Mouse (Mus musculus) hindbrain, embryonic 12.5 days (tissue): ENCODE measurements around the gene Phldb2. TPM values are rescaled to one million over a fixed set of nuclear protein-coding genes. Genes with fewer than 3 reads are reported as not detected.
A peak's percentile ranks its signal among the peaks of the same experiment; 100 is the strongest.

ENCODE experiments used
- ATAC-seq: fragments of 200-750 bp; cut with Nextera tagmentation; 2 replicates; pipeline ENCODE4 v1.8.0; 2017; ENCODE audit warnings: moderate TSS enrichment; ENCODE audit not compliant: low FRiP score
- H3K27ac ChIP-seq: fragments of 300-500 bp; sonication (generic); 2 replicates; pipeline ENCODE4 v1.5.1; 2016; ENCODE audit warnings: mild to moderate bottlenecking
- H3K27me3 ChIP-seq: fragments of 300-500 bp; sonication (generic); 2 replicates; pipeline ENCODE4 v1.6.1; 2016; ENCODE audit warnings: mild to moderate bottlenecking
- H3K36me3 ChIP-seq: fragments of 300-500 bp; sonication (generic); 2 replicates; pipeline ENCODE4 v1.6.1; 2016; ENCODE audit warnings: mild to moderate bottlenecking
- H3K4me1 ChIP-seq: fragments of 300-500 bp; sonication (generic); 2 replicates; pipeline ENCODE4 v1.6.1; 2016
- H3K4me2 ChIP-seq: fragments of 300-500 bp; sonication (generic); replicated peaks from 2 replicates; pipeline ENCODE4 v1.6.1; 2016; ENCODE audit warnings: mild to moderate bottlenecking
- H3K4me3 ChIP-seq: fragments of 300-500 bp; sonication (generic); 2 replicates; pipeline ENCODE4 v1.5.1; 2016; ENCODE audit warnings: mild to moderate bottlenecking
- H3K9ac ChIP-seq: fragments of 300-500 bp; sonication (generic); 2 replicates; pipeline ENCODE4 v1.6.1; 2016; ENCODE audit warnings: mild to moderate bottlenecking, moderate library complexity
- H3K9me3 ChIP-seq: fragments of 300-500 bp; sonication (generic); replicated peaks from 2 replicates; pipeline ENCODE4 v1.6.1; 2016; ENCODE audit warnings: mild to moderate bottlenecking
- WGBS: fragments of 180-500 bp; shearing (Covaris S2); methylation state at CpG from one replicate; pipeline ENCODE4 v1.1.7; 2016; 5-methylcytosine and 5-hydroxymethylcytosine counted together
- polyA plus RNA-seq: library from polyadenylated mRNA; unstranded; fragments of >200 nt; fragmentation: Nextera tagmentation; extraction: Ambion mirVana; gene quantifications from 2 replicates; pipeline ENCODE4 v1.2.1, GENCODE M21; 2016

The Phldb2 gene
- polyA plus RNA-seq, 1 experiment from 2014 or later = 34.5 TPM

- no peak overlapping the region for H3K27ac ChIP-seq
- 96% methylated on average over 5 of the region's 5 CpGs for WGBS
- H3K4me3 ChIP-seq = no peak overlapping the region
- peaks cover 5% of the 10 kb centered on the region; the same call in 1 of the 2 replicates for H3K36me3 ChIP-seq
- no peak overlapping the region for H3K9ac ChIP-seq
- ATAC-seq = no peak
- no peak overlapping the region for H3K4me2 ChIP-seq
- no peaks in the 10 kb centered on the region for H3K9me3 ChIP-seq
- H3K4me1 ChIP-seq = 0 out of 2 replicates have a peak, but pooled peaks cover 3% of the 10 kb centered on the region
- H3K27me3 ChIP-seq = no peaks in the 10 kb centered on the region
Measured at GRCm38 (mm10) chr16:45795188-45795693, 158.2 kb downstream of the Phldb2 start.

GRCm38 (mm10) chr16:45792781-45793180, 160.6 kb downstream of the Phldb2 start:
- Histone ChIP-seq H3K4me1 (0 out of 2 replicates have a peak, but pooled peaks cover 3% of the 10 kb centered on the region), H3K27me3 (no peaks in the 10 kb centered on the region), H3K36me3 (peaks cover 8% of the 10 kb centered on the region; the same call in 1 of the 2 replicates), H3K4me3 (no peak overlapping the region), H3K4me2 (no peak overlapping the region), H3K9me3 (no peaks in the 10 kb centered on the region), H3K27ac (no peak overlapping the region), H3K9ac (no peak overlapping the region)
- 85% methylated on average over 2 of the region's 2 CpGs for WGBS
- ATAC-seq = no peak

- Histone ChIP-seq H3K4me3 (no peak overlapping the region), H3K4me2 (no peak overlapping the region), H3K9me3 (no peaks in the 10 kb centered on the region), H3K9ac (no peak overlapping the region), H3K4me1 (no peaks in the 10 kb centered on the region), H3K27ac (no peak overlapping the region), H3K36me3 (peaks cover 8% of the 10 kb centered on the region; the same call in 1 of the 2 replicates), H3K27me3 (no peaks in the 10 kb centered on the region)
- 66% methylated on average over 5 of the region's 5 CpGs for WGBS
- no peak for ATAC-seq
Measured at GRCm38 (mm10) chr16:45791286-45791685, 162.1 kb downstream of the Phldb2 start.

- no peak overlapping the region for H3K4me3 ChIP-seq
- no peaks in the 10 kb centered on the region for H3K4me1 ChIP-seq
- H3K9ac ChIP-seq = no peak overlapping the region
- no peak overlapping the region for H3K4me2 ChIP-seq
- 85% methylated on average over 2 of the region's 2 CpGs for WGBS
- no peak overlapping the region for H3K27ac ChIP-seq
- no peak for ATAC-seq
- H3K27me3 ChIP-seq = no peaks in the 10 kb centered on the region
- peaks cover 8% of the 10 kb centered on the region; the same call in 1 of the 2 replicates for H3K36me3 ChIP-seq
- H3K9me3 ChIP-seq = no peaks in the 10 kb centered on the region
Measured at GRCm38 (mm10) chr16:45789311-45789710, 164.1 kb downstream of the Phldb2 start.

- H3K27me3 ChIP-seq = no peaks in the 10 kb centered on the region
- WGBS = 92% methylated on average over 6 of the region's 6 CpGs
Measured at GRCm38 (mm10) chr16:45787650-45788049, 165.7 kb downstream of the Phldb2 start.

GRCm38 (mm10) chr16:45786639-45787038, 166.8 kb downstream of the Phldb2 start:
- no peaks in the 10 kb centered on the region for H3K9me3 ChIP-seq
- H3K4me2 ChIP-seq = no peak overlapping the region
- H3K27ac ChIP-seq = no peak overlapping the region
- H3K4me3 ChIP-seq = no peak overlapping the region
- no peaks in the 10 kb centered on the region for H3K4me1 ChIP-seq
- 40% methylated on average over 8 of the region's 8 CpGs for WGBS
- no peak overlapping the region for H3K9ac ChIP-seq
- no peak for ATAC-seq
- H3K27me3 ChIP-seq = no peaks in the 10 kb centered on the region
- H3K36me3 ChIP-seq = peaks cover 6% of the 10 kb centered on the region; the same call in 1 of the 2 replicates

More at GRCm38 (mm10) chr16:45787650-45788049, 165.7 kb downstream of the Phldb2 start:
- no peak overlapping the region for H3K4me3 ChIP-seq
- no peak overlapping the region for H3K4me2 ChIP-seq
- peaks cover 7% of the 10 kb centered on the region; the same call in 1 of the 2 replicates for H3K36me3 ChIP-seq
- H3K4me1 ChIP-seq = no peaks in the 10 kb centered on the region
- ATAC-seq = no peak
- H3K9me3 ChIP-seq = no peaks in the 10 kb centered on the region
- no peak overlapping the region for H3K27ac ChIP-seq
- no peak overlapping the region for H3K9ac ChIP-seq

GRCm38 (mm10) chr16:45780001-45780400, 173.4 kb downstream of the Phldb2 start:
- no peak overlapping the region for H3K4me2 ChIP-seq
- no peaks in the 10 kb centered on the region for H3K27me3 ChIP-seq
- 77% methylated on average over 6 of the region's 6 CpGs for WGBS
- H3K36me3 ChIP-seq = peaks cover 37% of the 10 kb centered on the region
- no peak overlapping the region for H3K9ac ChIP-seq
- no peaks in the 10 kb centered on the region for H3K4me1 ChIP-seq
- no peak for ATAC-seq
- H3K27ac ChIP-seq = no peak overlapping the region
- H3K9me3 ChIP-seq = no peaks in the 10 kb centered on the region
- H3K4me3 ChIP-seq = no peak overlapping the region

- peaks cover 41% of the 10 kb centered on the region for H3K36me3 ChIP-seq
- ATAC-seq = no peak
- 86% methylated on average over 5 of the region's 5 CpGs for WGBS
- no peaks in the 10 kb centered on the region for H3K4me1 ChIP-seq
- no peaks in the 10 kb centered on the region for H3K9me3 ChIP-seq
- no peak overlapping the region for H3K9ac ChIP-seq
- H3K27ac ChIP-seq = no peak overlapping the region
- H3K27me3 ChIP-seq = no peaks in the 10 kb centered on the region
- no peak overlapping the region for H3K4me2 ChIP-seq
- no peak overlapping the region for H3K4me3 ChIP-seq
Measured at GRCm38 (mm10) chr16:45774813-45775212, 178.6 kb downstream of the Phldb2 start.

- Histone ChIP-seq H3K4me2 (no peak overlapping the region), H3K9ac (no peak overlapping the region), H3K9me3 (no peaks in the 10 kb centered on the region), H3K4me1 (no peaks in the 10 kb centered on the region), H3K4me3 (no peak overlapping the region), H3K27me3 (no peaks in the 10 kb centered on the region), H3K27ac (no peak overlapping the region), H3K36me3 (peaks cover 19% of the 10 kb centered on the region; the same call in 1 of the 2 replicates)
- no peak for ATAC-seq
- WGBS = 87% methylated on average over 6 of the region's 6 CpGs
Measured at GRCm38 (mm10) chr16:45770914-45771313, 182.5 kb downstream of the Phldb2 start.

- Histone ChIP-seq H3K27me3 (no peaks in the 10 kb centered on the region), H3K27ac (0 out of 2 replicates have a peak overlapping the region, but pooled peaks have one; percentile 7), H3K4me1 (no peaks in the 10 kb centered on the region), H3K4me2 (no peak overlapping the region), H3K4me3 (no peak overlapping the region), H3K9me3 (no peaks in the 10 kb centered on the region), H3K36me3 (peaks cover 15% of the 10 kb centered on the region; the same call in 1 of the 2 replicates), H3K9ac (no peak overlapping the region)
- no peak for ATAC-seq
- WGBS = 62% methylated on average over 10 of the region's 10 CpGs
Measured at GRCm38 (mm10) chr16:45767853-45768640, 185.4 kb downstream of the Phldb2 start.

- Histone ChIP-seq H3K4me3 (no peak overlapping the region), H3K4me1 (no peaks in the 10 kb centered on the region), H3K9ac (no peak overlapping the region), H3K4me2 (no peak overlapping the region), H3K9me3 (no peaks in the 10 kb centered on the region), H3K27ac (no peak overlapping the region), H3K36me3 (peaks cover 18% of the 10 kb centered on the region; the same call in 1 of the 2 replicates), H3K27me3 (no peaks in the 10 kb centered on the region)
- 70% methylated on average over 4 of the region's 4 CpGs for WGBS
- no peak for ATAC-seq
Measured at GRCm38 (mm10) chr16:45767434-45767833, 186.0 kb downstream of the Phldb2 start.

GRCm38 (mm10) chr16:45765801-45766494, 187.4 kb downstream of the Phldb2 start:
- Histone ChIP-seq H3K4me3 (no peak overlapping the region), H3K9ac (no peak overlapping the region), H3K36me3 (peaks cover 13% of the 10 kb centered on the region; the same call in 1 of the 2 replicates), H3K4me1 (no peaks in the 10 kb centered on the region), H3K27me3 (no peaks in the 10 kb centered on the region), H3K9me3 (no peaks in the 10 kb centered on the region), H3K4me2 (no peak overlapping the region), H3K27ac (no peak overlapping the region)
- no peak for ATAC-seq
- WGBS = 83% methylated on average over 7 of the region's 7 CpGs
